ENCODE assay signal across 9 mouse cellular contexts in genomic region chr10:49782741-49783691, GRCm38 (mm10). TPM values are rescaled to one million over a fixed set of nuclear protein-coding genes. Genes with fewer than 3 reads are reported as not detected.
A peak's percentile ranks its signal among the peaks of the same experiment; 100 is the strongest.
DNase-seq lines count a peak whose midpoint lies in the region; ATAC-seq lines count a peak whose summit lies in the region.
"Had no signal": no experiment of that assay in that cellular context is flagged by ENCODE, and none has a peak within 500 bp of the region (broad histone marks: within the 10 kb centered on the region; RNA-seq: fewer than 3 reads in every experiment).

No protein-coding gene starts in this region.

- no peaks in the 10 kb centered on the region for H3K9me3 ChIP-seq in kidney, embryonic 15.5 days (replicated peaks)
- no peaks in the 10 kb centered on the region for H3K9me3 ChIP-seq in midbrain, embryonic 13.5 days
- H3K9me3 ChIP-seq: G1E had no signal

- H3K27ac ChIP-seq in kidney, embryonic 15.5 days: no peak overlapping the region
- H3K27ac ChIP-seq in midbrain, embryonic 13.5 days: peak overlapping the region; percentile 93

- peak overlapping the region; percentile 86 for H3K4me2 ChIP-seq in kidney, embryonic 15.5 days
- H3K4me2 ChIP-seq in midbrain, embryonic 13.5 days (replicated peaks): peak overlapping the region; percentile 79

- no peak for DNase-seq in kidney, adult 9 months
- peak; percentile 65 to 72 for DNase-seq in cerebellum, postnatal 14 days
- DNase-seq in frontal cortex, postnatal 25 days (ENCODE audit: low spot score in 2 of 2): peak; percentile 44 to 46
- peak; percentile 65 to 72 for DNase-seq in layer of hippocampus, postnatal 10 days (ENCODE audit: low spot score in 2 of 2)
- DNase-seq in urinary bladder, postnatal 10 days (ENCODE audit: low spot score): no peak

- peaks cover 32% of the 10 kb centered on the region for H3K27me3 ChIP-seq in kidney, embryonic 15.5 days
- no peaks in the 10 kb centered on the region for H3K27me3 ChIP-seq in midbrain, embryonic 13.5 days

- H3K36me3 ChIP-seq in kidney, embryonic 15.5 days: no peaks in the 10 kb centered on the region
- no peaks in the 10 kb centered on the region for H3K36me3 ChIP-seq in midbrain, embryonic 13.5 days
- H3K36me3 ChIP-seq: G1E had no signal

- ATAC-seq in kidney, embryonic 15.5 days (replicated peaks; ENCODE audit: low FRiP score): peak; percentile 70
- peak; percentile 87 for ATAC-seq in midbrain, embryonic 13.5 days
- no peak for ATAC-seq in CD4-positive, CD25-positive, alpha-beta regulatory T cell, adult 4 months

- H3K9ac ChIP-seq in kidney, embryonic 15.5 days: peak overlapping the region; percentile 23
- H3K9ac ChIP-seq in midbrain, embryonic 13.5 days (replicated peaks): peak overlapping the region; percentile 82

- H3K4me3 ChIP-seq in kidney, embryonic 15.5 days (replicated peaks): peak overlapping the region; percentile 54
- H3K4me3 ChIP-seq in midbrain, embryonic 13.5 days (replicated peaks): peak overlapping the region; percentile 65

- WGBS in kidney, embryonic 15.5 days: under 1% methylated on average over 44 of the region's 44 CpGs
- WGBS in midbrain, embryonic 13.5 days: under 1% methylated on average over 44 of the region's 44 CpGs

- H3K4me1 ChIP-seq in kidney, embryonic 15.5 days: peaks cover 16% of the 10 kb centered on the region
- H3K4me1 ChIP-seq in midbrain, embryonic 13.5 days (replicated peaks): peaks cover 52% of the 10 kb centered on the region

RNA-seq across cellular contexts. Expression of gene Grik2, which starts 5.5 kb away (rescaled TPM):
- 3.6 and 4.9 TPM in 2 replicates for polyA plus RNA-seq in kidney, embryonic 15.5 days (2015; fragmentation: Nextera tagmentation; extraction: Ambion mirVana)
- total RNA-seq in layer of hippocampus, postnatal 10 days (2021): 100 to 1,000 TPM; 102 to 104 TPM
- polyA plus RNA-seq in midbrain, embryonic 13.5 days (2015; fragmentation: Nextera tagmentation; extraction: Ambion mirVana): 30.8 and 31.2 TPM in 2 replicates
- not detected for polyA plus RNA-seq in CD4-positive, CD25-positive, alpha-beta regulatory T cell, adult 4 months (2017; shearing (Covaris generic))
- polyA plus RNA-seq: G1E had no signal

Comparison
In these comparisons a context has a peak if more than half of its experiments do, and no peak if none do; other contexts are left out.
1. DNase-seq: peak in cerebellum, postnatal 14 days (2 of 2), frontal cortex, postnatal 25 days (2 of 2) and layer of hippocampus, postnatal 10 days (2 of 2); none in kidney, adult 9 months (single experiment) and urinary bladder, postnatal 10 days (single experiment).